Mouse (Mus musculus): Measurements from ENCODE around the gene Serinc3.
"Not testable (repeated sequence)": the region's sequence is repeated elsewhere in the genome, so short reads cannot be mapped to it uniquely, and the experiment has no call there.

The Serinc3 gene

DNA sequence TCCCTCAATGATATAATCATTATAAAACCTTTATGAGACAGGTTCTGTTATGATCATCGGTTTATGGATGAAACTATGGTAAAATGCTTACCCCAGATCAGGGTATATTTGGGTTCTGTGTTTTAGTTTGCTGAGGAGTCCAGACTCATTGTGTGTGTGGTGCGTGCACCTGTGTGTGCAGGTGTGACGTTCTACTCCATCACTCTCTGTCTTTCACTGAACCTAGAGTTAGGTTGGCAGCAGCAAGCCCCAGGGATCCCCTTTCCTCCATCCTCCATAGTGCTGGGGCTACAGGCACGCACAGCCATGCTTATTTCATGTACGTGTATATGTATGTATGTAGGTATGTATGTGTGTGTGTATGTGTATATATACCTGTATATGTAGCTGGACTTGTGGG is 17.1 kb upstream of the Serinc3 start:
- no peak for DNase-seq

- no peak for DNase-seq
These were observed 16.5 kb upstream of the Serinc3 start for GRCm38 (mm10) chr2:163661371-163661850.

- DNase-seq, result no peak
These were observed 15.3 kb upstream of the Serinc3 start for GRCm38 (mm10) chr2:163660103-163660701.

GRCm38 (mm10) chr2:163659431-163659830 is 14.5 kb upstream of the Serinc3 start:
- DNase-seq, result peak; percentile 47

- no peak for DNase-seq
These were observed 14.0 kb upstream of the Serinc3 start for GRCm38 (mm10) chr2:163658941-163659340.

DNA sequence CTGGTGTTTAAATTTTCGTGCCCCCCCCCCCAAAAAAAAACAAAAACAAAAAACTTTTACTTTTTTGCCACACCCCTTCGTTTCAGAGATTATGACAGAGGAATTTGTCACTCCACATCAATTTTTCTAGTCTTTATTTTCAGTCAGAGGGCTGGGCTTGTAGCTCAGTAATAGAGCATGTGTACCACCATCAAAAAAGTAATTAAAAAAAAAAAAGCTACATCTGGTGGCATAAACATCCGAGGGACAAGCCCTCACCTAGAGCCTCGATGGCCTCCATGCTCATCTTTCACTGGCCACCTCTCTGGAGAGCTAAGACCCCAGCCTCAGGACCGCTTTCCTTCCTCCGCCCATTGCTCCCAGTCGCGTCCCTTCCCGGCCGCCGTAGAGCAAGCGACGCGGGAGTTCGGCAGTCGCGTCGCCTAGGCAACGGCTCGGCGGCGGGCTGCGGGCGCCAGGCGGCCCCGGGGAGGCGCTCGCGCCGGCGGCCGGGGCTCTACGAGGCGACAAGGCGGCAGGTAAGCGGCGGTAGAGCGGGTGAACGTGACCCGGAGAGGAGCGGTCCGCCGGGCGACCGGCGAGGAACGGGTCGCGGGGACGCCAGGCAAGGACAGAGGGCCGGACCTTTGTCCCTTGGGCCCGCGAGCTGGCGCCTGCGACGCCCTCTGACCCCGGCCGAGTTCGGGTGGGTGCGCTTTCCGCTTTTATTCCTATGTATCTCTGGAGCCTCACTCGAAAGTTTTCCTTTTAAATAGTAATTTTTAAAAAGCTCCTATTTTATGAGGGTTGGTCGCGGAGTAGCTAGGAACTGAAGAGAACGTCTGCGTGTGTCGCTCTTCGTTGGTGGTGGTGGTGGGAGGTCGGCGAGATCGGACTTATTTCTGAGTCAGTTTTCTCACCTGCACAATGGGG is 13.3 kb upstream of the Serinc3 start, which contains the start of gene Pkig:
Gene Pkig, plus strand, starts transcription at position 412 of the 912 bp plus-strand sequence.
- peak; percentile 89 for DNase-seq

DNA sequence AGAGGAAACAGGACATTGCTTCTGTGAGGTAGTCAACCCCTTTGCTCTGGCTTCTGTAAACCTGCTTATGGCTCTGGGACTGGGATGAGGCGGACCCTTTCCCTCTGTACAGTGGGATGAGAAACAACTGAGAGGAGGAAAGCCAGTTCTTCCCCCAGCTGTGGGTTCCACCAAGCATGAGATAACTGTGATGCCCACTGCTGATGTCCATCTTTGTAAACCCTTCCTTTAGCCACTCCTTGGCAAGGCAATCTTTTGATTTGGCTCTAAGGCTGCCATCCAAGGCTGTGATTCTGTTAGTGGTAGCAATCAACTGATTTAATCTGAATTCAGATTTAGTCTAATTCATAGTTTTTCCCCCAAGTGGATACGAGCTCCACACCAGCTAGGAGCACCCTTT is 12.6 kb upstream of the Serinc3 start:
- no peak for DNase-seq

GRCm38 (mm10) chr2:163655699-163656098 is 10.8 kb upstream of the Serinc3 start:
- DNase-seq, result not testable (repeated sequence)

DNA sequence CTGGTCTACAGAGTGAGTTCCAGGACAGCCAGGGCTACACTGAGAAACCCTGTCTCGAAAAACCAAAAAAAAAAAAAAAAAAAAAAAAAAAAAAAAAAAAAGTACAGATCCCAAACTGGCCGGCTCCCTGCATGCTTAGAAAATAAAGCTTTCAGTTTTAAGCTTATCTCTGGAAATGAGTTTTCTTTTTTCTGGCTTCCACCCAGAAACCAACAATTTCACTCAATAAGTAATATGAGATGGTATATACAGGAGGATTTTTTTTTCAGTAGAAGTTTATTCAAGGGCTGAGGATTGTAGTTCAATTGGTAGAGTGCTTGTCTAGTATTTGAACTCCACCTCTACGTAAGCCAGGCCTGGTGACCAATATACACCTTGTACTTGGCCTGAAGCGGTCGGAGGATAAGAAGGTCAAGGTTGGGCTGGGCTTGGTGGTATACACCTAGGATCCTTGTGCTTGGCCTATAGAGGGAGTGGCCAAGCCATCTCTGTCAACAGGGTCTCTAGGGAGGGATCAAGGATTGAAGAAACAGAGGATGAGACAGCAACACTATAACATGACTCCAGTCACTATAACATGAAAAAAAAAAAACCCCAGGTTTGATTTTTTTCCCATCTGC is 1.6 kb upstream of the Serinc3 start:
- no peak for DNase-seq

DNA sequence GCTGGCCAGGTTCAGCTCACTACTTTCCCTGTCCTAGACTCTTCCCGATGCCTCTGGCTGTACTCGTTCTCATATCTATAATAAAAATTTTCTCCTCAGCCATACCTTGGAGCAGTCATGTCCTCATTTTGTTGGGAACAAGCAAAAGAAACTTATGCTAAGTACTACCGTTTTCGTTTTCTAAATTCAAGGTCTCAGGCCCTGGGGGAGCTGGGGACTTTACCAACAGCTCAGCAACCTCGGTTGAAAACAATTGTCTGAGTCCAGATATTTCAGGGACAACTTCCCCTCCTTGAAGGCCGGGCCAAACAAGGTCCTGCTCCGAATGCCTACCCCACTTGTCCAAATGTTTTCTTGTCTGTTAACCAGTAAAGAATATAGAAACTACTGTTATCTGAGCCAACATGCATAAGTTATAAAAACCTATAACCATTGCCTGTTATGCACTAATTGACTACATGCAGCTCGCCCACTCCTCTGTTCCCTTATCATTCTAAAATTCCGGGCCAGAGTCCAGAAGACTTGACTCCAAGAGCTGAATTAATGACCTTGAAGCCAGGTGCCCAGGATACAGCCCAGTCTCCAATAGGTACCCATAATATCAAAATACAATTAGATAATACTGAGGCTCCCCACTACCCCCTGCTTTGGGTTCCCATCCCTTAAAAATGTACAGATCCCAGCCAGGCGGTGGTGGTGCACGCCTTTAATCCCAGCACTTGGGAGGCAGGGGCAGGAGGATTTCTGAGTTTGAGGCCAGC is 949 bp upstream of the Serinc3 start:
- no peak for DNase-seq

DNA sequence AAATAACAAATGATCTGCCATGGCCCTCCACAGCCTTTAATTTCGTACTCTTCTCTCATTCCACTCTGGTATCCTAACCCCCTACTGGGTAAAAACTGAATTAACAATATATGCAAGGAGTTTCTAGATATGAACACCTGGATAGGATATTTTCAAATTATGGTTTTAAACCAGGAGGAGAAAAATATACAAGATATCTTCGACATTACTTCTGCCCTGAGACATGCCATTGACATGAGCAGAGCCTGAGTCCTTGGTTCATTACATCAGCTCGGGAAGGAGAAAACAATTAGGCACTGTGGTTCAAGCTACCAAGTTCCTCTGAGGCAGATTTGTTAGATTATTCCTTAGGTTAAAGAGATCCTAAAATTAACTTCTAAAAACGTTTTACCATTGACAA is 884 bp downstream of the Serinc3 start:
- DNase-seq, result no peak

DNA sequence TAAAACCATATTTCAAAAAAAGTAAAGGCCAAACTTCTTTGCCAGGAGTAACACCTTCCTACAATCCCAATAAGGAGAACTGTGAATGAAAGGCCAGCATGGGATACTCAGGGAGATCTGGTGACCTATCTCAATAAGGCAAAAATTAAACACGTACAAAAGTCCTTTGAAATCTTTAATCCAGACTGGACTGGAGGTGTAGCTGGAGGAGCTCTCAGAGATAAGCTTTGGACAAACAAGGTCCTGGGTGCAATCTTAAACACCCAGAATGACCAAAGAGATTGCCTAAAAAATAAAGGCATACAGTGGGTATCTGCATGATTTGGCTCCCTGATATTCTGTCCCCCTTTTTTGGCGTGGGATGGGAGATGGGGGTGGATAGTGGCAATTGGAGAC is 1.4 kb downstream of the Serinc3 start:
- DNase-seq, result no peak

GRCm38 (mm10) chr2:163642685-163643575 is 2.0 kb downstream of the Serinc3 start:
- peak; percentile 89 for DNase-seq

DNA sequence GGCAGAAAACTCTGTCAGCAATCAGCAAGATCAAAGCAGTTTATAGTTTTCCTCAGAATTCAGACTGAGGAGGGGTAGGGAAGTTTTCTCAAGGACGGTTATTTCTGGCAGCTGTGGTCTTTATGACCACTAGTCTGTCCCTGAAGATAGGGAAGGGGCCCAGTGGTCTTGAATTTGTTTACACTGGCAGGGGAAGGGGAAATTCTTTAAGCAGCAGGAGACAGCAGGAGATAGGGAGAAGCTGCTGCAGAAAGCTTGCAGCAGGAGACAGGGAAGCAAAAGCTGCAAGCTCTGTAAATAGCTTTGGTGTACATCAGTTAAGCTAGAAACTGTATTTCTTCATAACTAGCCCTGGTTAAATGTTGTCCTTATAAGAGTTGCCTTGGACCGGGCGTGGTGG is 3.2 kb downstream of the Serinc3 start:
- no peak for DNase-seq

DNA sequence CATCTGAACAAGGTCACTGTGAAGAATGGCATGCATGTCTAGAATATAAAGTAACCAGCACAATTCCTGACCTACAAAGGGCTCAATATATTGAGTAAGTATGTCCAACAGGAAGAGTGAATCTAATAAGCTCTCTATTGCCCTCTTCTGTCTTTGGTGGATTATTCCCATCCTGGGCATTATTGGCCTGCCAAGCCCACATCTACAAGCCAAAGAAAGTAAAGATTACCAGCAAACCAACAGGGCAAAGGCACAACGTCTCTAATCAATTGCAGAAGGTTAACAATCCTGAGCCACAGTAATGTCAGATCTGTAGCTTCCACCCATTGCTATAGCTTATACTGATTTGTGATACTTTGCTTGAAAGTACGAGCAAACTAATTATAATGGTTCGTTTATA is 4.4 kb downstream of the Serinc3 start:
- no peak for DNase-seq

DNA sequence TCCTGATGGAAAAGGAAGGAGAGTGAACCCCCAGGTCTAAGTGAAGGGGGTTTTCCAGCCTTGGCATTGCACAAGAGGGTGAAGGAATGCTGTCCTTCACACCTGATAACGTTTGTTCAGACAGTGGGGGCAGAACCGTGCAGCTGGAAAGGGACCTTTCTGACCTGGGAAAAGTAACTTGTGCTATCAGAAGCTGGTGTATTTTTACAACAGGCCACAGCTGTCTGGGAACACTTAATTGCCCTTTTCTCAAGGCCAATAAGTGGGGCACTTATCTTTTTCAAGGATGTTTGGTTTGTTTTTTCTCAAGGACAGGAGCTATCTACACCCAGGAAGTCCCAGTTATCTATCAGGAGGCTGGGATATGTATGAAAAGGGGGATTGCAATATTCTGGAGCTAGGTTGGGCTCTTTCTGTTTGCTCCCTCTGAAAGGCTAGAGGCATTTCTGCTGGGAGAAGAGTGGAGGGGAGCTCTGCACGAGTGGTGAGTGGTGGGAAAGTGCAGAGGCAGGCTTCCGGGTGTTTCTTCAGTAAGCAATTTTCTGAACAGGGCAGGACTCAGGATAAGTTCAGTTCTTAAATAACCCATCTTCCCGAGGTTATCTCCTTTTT is 7.2 kb downstream of the Serinc3 start:
- no peak for DNase-seq

DNA sequence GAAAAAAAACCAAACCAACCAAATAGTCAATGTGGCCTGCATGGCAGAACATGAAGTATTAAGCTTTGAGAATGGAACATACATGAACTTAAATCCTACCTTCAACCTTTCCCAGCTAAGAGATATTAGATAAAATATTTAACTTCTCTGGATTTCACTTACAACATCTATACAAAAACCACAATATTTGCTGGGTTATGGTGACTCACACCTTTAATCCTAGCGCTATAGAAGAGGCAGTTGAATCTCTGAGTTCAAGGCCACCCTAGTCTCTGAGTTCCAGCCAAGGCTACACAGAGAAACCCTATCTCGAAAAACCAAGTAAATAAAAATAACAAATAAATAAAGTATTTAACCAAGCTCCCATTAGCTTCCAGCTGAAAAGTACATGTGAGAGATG is 8.9 kb downstream of the Serinc3 start:
- no peak for DNase-seq

GRCm38 (mm10) chr2:163634211-163634610 is 10.7 kb downstream of the Serinc3 start:
- no peak for DNase-seq

DNA sequence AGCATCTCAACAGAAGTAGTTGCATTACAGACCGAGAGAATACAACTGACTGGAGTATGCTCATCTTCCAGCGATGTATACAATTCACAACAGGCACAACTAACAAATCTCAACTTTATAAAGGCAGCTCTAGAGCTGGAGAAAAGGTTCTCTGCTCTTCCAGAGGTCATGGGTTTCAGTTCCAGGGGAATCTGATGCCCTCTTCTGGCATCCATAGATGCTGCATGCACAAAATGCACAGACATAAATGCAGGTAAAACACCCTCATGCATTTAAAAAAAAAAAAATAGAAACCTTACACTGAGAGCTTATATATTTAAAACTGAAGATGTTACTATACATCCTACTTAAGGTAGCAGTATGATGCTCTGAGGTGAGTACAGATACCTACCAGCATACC is 13.2 kb downstream of the Serinc3 start:
- DNase-seq, result no peak

DNA sequence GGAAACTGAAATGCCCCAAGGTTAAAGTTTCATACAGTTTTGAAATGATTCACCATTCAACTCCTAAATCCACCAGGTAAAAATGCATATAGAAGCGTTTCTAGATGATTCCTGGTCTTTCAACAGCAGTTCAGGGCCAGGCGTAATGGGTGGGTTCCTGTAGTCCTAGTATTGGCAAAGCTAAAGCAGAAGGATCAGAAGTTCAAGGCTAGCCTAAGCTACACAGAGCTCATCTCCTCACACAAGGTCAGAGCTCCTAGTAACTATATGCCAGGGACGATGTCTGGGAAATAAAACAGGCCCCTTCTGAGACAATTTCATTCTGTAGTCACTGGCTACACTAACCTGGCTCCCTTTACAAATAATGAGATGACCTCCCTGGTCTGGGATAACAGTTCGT is 13.7 kb downstream of the Serinc3 start:
- no peak for DNase-seq

DNA sequence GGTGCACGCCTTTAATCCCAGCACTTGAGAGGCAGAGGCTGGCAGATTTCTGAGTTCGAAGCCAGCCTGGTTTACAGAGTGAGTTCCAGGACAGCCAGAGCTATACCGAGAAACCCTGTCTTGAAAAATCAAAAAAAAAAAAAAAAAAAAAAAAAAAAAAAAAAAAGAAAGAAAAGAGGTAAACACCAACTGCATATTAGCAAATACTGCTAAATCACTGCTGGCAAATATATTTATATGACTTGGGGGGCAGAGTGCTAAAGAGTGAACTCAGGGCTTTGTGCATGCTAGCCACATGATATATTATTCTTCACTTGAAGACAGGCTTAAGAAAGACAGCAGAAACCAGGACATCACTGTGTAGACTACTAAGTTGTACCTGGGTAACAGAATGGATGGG is 23.5 kb downstream of the Serinc3 start:
- not testable (repeated sequence) for DNase-seq

Data from liver (tissue).